21 mouse cellular contexts compared by ENCODE assay signal in the genomic region with DNA sequence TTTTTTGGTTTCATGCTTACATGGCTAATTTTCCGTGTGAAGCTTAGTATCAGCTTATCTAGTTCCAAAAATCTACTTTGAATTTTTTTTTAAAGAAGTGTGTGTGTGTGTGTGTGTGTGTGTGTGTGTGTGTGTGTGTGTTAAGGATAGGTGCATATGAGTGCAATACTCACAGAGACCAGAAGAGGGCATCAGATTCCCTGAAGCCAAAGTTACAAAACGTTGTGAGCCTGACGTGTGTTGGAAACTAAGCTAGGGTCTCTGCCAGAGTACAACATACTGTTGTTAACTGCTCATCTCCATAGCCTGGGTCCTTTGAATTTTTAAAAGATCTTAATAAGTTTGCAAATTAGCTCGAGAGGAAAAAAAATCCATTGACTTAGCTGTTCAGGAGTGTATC.
DNase-seq lines count a peak whose midpoint lies in the region; TF ChIP-seq lines count a peak whose summit lies in the region.
"Had no signal": no experiment of that assay in that cellular context is flagged by ENCODE, and none has a peak within 500 bp of the region (broad histone marks: within the 10 kb centered on the region; RNA-seq: fewer than 3 reads in every experiment).

No protein-coding gene starts in this region.

- peaks cover 6% of the 10 kb centered on the region; the same call in 1 of the 2 replicates for H3K9me3 ChIP-seq in E14TG2a.4 (ENCODE audit: low read length)
- H3K9me3 ChIP-seq: embryonic facial prominence, embryonic 13.5 days; forebrain, embryonic 13.5 days; liver, embryonic 13.5 days; midbrain, embryonic 13.5 days had no signal

- H3K27me3 ChIP-seq in E14TG2a.4 (ENCODE audit: insufficient read depth, low read length) = peaks cover 26% of the 10 kb centered on the region

- no peaks in the 10 kb centered on the region for H3K36me3 ChIP-seq in E14TG2a.4 (ENCODE audit: insufficient read depth, low read length)
- H3K36me3 ChIP-seq: embryonic facial prominence, embryonic 13.5 days; limb, embryonic 12.5 days; liver, embryonic 13.5 days; midbrain, embryonic 13.5 days had no signal

- H3K27ac ChIP-seq in layer of hippocampus, adult 2 months = no peak overlapping the region
- H3K27ac ChIP-seq: embryonic facial prominence, embryonic 13.5 days; forebrain, embryonic 13.5 days; kidney, postnatal 0 days; limb, embryonic 12.5 days; liver, embryonic 13.5 days; midbrain, embryonic 13.5 days had no signal

- H3K4me1 ChIP-seq in E14TG2a.4 (replicated peaks; ENCODE audit: low read depth, low read length) = peaks cover 12% of the 10 kb centered on the region
- H3K4me1 ChIP-seq: liver, embryonic 13.5 days had no signal

- no peak for TF ChIP-seq POLR2A in brain, embryonic 14.5 days (IDR thresholded peaks at IDR 0.05; ENCODE audit: borderline replicate concordance, extremely low read depth, insufficient read depth, insufficient read length, poor library complexity, severe bottlenecking)

- H3K4me3 ChIP-seq in layer of hippocampus, adult 2 months = no peak overlapping the region
- H3K4me3 ChIP-seq in E14TG2a.4 (replicated peaks; ENCODE audit: low read length) = no peak overlapping the region
- H3K4me3 ChIP-seq: embryonic facial prominence, embryonic 13.5 days; erythroblast, embryonic 14.5 days; forebrain, embryonic 13.5 days; limb, embryonic 12.5 days; liver, embryonic 13.5 days; midbrain, embryonic 13.5 days had no signal

- DNase-seq in layer of hippocampus, adult 2 months (ENCODE audit: low spot score in 2 of 2) = no peak
- no peak for DNase-seq in layer of hippocampus, adult 9-10 months (ENCODE audit: low spot score)
- DNase-seq in 416B (ENCODE audit: low read depth) = peak; percentile 11
- DNase-seq in brain, embryonic 14.5 days (ENCODE audit: low read depth) = no peak
- no peak for DNase-seq in spleen, postnatal 14 days (ENCODE audit: low spot score in 2 of 2)
- DNase-seq in right cerebral cortex, postnatal 14 days = no peak
- DNase-seq: adrenal gland, adult 8-10 months; cerebellum, adult 2 months; cerebellum, postnatal 36 days; embryo, embryonic 11 days; kidney, adult 18-20 months; liver, embryonic 13.5 days; lung, postnatal 14 days; thymus, postnatal 14 days had no signal

- TF ChIP-seq CTCF in layer of hippocampus, adult 2 months (conservative IDR thresholded peaks at IDR 0.05) = 0 out of 2 replicates have a peak, but pooled peaks have one; percentile 18
- TF ChIP-seq CTCF in E14TG2a.4 (conservative IDR thresholded peaks at IDR 0.05; ENCODE audit: low read length) = peak; percentile 35; the same call in 1 of the 2 replicates
- TF ChIP-seq CTCF in brain, embryonic 14.5 days (IDR thresholded peaks at IDR 0.05; ENCODE audit: borderline replicate concordance, extremely low read depth, insufficient read depth, insufficient read length) = peak; percentile 11; the same call in 1 of the 2 replicates
